Mouse (Mus musculus): ENCODE measurements around the gene St7. TPM values are rescaled to one million over a fixed set of nuclear protein-coding genes. Genes with fewer than 3 reads are reported as not detected.

Gene St7
- total RNA-seq, 2 experiments from 2014 or later = 8.5 to 9.9 TPM

GRCm38 (mm10) chr6:17923894-17924505 is 231.3 kb downstream of the St7 start:
- intact Hi-C loops (cut with DNase I; ENCODE audit: low total_unique reads) = no loop called here
- DNase-seq = no peak

DNA sequence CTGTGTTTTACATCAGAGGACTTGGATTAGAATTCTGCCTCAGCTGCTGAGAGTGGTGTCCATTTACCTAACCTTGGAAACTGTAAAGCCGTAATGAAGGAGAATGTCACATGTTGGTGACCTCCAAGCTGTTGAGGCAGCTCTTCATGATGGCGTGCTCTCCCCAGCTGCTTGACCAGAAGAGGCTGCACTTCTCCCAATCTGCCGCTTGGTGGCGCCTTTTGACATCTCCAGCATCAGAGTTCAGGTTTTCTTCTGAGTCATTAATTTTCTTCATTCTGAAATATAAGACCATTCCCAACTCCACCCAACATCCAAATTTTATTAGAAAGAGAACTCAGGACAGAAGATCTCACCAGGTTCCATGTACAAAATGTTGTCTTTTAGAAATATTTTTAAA is 232.5 kb downstream of the St7 start:
- DNase-seq = no peak
- intact Hi-C loops (cut with DNase I; ENCODE audit: low total_unique reads) = no loop called here

GRCm38 (mm10) chr6:17927746-17928145 is 235.0 kb downstream of the St7 start:
- no peak for DNase-seq
- intact Hi-C loops (cut with DNase I; ENCODE audit: low total_unique reads) = no loop called here

- intact Hi-C loops (cut with DNase I; ENCODE audit: low total_unique reads) = no loop called here
- DNase-seq = no peak
These were observed 238.5 kb downstream of the St7 start for GRCm38 (mm10) chr6:17931187-17931586.

- DNase-seq = no peak
- intact Hi-C loops (cut with DNase I; ENCODE audit: low total_unique reads) = no loop called here
These were observed 239.1 kb downstream of the St7 start for GRCm38 (mm10) chr6:17931835-17932234.

DNA sequence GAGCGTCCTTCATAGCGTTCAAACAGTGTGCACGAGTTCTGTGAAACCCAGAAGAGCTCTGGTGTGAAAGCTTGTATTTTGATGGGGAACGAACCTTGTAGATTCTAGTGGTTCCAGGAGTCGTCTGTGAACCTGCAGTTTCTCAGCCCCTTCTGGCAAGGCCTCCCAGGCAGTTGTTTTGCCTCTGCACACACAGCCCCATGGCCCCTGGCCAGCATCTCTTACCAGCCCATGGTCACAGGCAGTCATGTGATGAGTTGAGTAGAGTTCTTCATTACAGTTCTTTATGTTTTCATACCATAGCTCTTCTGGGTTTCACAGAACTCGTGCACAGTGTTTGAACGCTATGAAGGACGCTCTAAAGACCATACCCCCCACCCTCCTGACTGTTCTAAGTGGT is 240.1 kb downstream of the St7 start:
- intact Hi-C loops (cut with DNase I; ENCODE audit: low total_unique reads) = no loop called here
- no peak for DNase-seq

DNA sequence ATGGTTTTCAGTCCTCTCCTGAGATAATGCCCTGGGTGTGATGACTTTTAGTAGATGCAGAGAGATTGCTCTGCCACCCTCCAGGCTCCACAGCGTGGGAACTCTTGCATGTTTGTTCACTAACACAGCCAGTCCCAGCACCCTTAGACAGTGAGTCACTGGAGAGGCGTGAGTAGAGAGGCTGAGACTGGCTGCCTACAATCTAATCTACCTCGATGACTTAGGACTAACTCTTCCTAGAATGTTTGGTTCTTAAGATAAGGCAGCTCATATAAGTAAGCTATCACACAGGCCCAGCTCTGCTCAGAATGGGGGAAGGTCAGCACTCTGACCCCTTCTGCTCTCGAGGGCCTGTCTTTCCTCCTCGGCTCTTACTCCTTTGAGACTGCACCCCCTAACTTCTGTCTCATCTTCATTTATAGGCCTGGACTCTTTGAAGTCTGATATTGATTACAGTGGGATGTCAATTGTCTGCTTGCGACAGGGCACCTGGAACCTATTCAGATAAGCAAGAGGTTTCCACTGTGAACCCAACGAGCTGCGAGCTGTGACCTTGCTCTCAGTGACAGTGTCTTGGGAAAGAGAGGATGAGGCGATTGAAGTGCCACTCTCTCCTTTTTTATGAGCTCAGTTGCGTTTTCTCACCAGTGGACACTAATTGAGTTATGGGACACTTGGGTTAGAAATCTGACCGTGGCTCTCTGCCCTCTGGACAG is 246.1 kb downstream of the St7 start:
- DNase-seq = no peak
- intact Hi-C loops (cut with DNase I; ENCODE audit: low total_unique reads) = no loop called here

DNA sequence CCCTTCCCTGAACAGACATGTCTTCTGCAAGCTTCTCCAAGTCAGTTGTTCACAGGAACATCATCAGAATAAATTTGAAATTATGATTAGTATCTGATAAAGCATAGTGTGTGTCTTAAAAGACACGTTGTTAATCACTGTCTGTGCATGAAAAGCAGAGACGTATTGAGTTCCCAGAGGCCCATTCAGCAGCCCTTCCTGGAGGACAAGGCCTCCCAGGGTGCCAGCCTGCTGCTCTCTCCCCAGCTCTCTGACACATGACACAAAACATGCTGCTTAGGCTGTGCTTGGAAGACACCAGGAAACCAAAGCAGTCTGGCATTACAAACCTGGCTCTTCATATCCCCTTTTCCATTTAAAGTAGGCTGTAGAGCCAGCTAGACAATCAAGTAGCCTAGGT is 249.2 kb downstream of the St7 start:
- DNase-seq = no peak

GRCm38 (mm10) chr6:17942344-17942743 is 249.6 kb downstream of the St7 start:
- intact Hi-C loops (cut with DNase I; ENCODE audit: low total_unique reads) = no loop called here
- DNase-seq = no peak

More for the DNA sequence above, 249.2 kb downstream of the St7 start:
- intact Hi-C loops (cut with DNase I; ENCODE audit: low total_unique reads) = no loop called here

GRCm38 (mm10) chr6:17943877-17944617 is 251.3 kb downstream of the St7 start:
- DNase-seq = no peak
- intact Hi-C loops (cut with DNase I; ENCODE audit: low total_unique reads) = no loop called here

- intact Hi-C loops (cut with DNase I; ENCODE audit: low total_unique reads) = no loop called here
- DNase-seq = no peak
These were observed 253.7 kb downstream of the St7 start for GRCm38 (mm10) chr6:17946456-17946855.

DNA sequence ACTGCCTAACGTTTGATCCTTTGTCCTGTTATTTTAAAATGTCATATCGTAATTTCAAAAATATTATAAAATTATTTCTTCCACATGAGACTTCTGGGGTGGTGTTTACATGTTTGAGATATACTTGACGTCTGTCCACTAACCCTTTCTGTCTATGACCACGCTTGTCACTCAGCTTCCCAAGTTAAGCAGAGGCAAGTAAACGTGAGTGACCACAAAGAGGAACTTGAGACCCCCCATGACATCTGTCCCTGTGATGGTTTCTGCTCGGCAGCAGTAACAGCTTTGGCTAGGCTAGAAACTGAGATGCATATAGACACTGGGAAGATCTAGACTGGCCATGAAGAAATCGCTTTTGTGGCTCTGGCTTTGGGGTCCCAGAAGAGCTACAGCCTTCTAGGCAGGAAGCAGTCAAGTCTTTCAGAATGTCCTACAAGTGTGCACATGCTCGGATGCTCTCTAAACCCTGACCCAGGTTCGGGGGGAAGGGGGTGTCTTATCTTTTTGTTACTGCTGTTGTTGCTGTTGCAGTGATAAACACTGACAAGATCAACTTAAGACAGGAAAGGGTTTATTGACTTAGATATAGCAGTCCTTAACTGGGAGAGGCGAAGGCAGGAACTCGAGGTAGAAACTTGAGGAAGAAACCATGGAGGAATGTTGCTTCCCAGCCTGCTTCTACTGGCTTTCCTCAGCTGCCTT is 254.5 kb downstream of the St7 start:
- intact Hi-C loops (cut with DNase I; ENCODE audit: low total_unique reads) = no loop called here
- DNase-seq = no peak

DNA sequence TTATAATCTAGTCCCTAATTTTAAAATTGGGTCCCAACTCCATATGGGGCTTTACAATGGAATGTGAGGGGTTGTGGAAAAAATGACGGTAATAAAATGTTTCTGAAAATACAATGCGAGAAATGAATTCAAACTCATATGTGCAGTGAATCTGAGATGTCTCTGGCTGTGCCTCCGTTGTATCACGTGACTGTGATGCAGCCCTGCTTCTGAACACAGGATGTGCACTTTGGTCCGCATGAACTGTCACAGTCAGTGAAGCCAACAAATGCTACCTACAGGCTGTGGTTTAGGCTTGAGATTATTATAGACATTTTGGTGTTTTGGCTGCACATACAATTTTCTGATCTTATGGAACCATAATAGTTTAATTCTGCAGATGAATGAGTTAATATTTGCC is 256.4 kb downstream of the St7 start:
- intact Hi-C loops (cut with DNase I; ENCODE audit: low total_unique reads) = no loop called here
- no peak for DNase-seq

DNA sequence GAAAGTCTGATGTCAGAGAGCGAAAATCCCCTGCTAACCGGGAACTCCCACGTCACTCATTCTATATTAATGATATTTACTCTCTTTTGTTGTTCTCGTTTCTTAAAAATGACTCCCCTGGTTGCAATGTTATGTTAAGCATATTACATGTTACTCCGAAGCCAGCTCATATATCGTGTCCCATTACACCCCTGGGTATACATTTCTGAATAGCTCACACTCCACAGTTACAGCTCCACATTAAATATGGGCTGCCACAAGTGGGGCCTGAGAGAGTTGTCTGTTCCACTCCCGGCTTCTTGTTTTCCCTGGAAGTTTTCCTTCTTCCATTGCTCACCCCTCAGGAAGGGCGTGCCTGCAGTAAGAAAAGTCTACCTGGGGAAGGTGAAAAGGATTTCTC is 259.0 kb downstream of the St7 start:
- no peak for DNase-seq
- intact Hi-C loops (cut with DNase I; ENCODE audit: low total_unique reads) = no loop called here

DNA sequence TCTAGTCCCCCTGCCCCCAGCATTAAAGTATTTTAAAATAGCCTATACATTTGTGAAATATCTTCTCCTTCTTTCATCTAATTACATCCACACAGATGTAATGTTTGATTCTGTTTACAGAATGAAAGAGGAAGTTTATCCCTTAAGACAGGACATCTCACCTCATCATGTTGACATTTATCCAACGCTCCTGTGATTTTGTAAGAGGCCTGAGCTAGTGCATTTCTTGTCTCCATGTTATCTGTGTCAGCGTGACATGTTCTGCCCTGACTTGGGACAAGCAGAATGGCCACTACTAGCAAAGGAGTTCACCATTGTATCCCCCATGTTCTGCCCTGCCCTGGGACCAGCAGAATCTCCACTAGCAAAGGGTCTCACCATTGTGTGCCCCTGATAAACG is 270.7 kb downstream of the St7 start:
- no peak for DNase-seq
- intact Hi-C loops (cut with DNase I; ENCODE audit: low total_unique reads) = no loop called here

GRCm38 (mm10) chr6:17968467-17969144 is 275.9 kb downstream of the St7 start:
- no peak for DNase-seq
- intact Hi-C loops (cut with DNase I; ENCODE audit: low total_unique reads) = no loop called here

DNA sequence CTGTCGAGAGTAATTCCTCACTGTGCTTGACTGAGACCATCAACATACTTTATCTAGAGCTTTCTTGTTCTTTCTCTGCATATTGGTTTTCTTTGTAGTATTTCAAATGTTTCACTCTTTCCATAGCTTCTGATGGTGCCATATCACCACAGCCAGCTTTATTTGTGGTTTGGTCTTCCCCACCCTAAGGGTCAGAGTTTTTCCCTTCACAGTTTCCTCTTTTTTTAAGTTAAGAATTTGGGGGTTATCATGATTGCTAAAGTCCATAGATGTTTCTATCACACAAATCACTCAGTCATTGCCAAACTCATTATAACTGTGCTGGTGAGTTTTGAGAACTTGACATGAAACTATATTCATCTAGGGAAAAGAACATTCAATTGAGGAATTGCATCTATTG is 277.1 kb downstream of the St7 start:
- DNase-seq = no peak
- intact Hi-C loops (cut with DNase I; ENCODE audit: low total_unique reads) = no loop called here

- no peak for DNase-seq
- intact Hi-C loops (cut with DNase I; ENCODE audit: low total_unique reads) = no loop called here
These were observed 278.7 kb downstream of the St7 start for GRCm38 (mm10) chr6:17971393-17971792.

DNA sequence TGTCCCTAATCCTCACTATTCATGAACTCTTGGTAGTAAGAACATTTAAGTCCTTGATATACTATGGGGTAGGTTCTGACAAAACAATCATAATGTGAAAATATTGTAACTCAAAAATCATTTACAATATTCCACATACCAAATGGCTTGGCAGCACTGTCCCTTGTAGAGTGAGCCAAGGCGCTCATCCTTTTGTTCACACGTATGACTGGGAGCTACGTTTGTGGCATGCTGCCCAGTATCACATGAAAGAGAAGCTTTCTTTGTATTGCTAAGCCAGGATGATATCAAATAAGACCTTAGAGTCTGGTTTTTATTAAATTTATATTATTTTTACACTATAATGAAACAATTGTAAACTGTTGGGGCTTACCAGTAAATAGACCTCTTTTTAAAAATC is 281.7 kb downstream of the St7 start:
- DNase-seq = no peak
- intact Hi-C loops (cut with DNase I; ENCODE audit: low total_unique reads) = no loop called here

- no peak for DNase-seq
- intact Hi-C loops (cut with DNase I; ENCODE audit: low total_unique reads) = no loop called here
These were observed 284.4 kb downstream of the St7 start for GRCm38 (mm10) chr6:17977165-17977564.

Measured in gastrocnemius, postnatal 14 days (tissue).